Comparison of ENCODE assay signal across 17 mouse cellular contexts in the genomic region with DNA sequence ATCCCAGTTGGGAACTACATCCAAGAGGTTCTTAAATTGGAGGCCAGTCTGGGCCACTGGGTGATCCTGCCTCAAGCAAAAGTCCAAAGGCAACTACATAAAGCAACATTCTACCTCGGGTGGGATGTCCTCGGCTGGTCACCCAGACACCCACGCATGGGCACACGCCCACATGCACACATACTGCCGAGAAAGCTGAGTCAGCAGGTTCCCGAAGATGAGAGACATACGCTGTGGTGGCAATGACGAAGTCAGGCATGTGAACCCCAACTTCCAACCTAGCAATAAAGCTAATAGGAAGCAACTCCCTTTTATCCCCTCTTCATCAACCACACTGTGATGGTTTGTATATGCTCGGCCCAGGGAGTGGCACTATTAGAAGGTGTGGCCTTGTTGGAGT.
DNase-seq lines count a peak whose midpoint lies in the region; ATAC-seq and TF ChIP-seq lines count a peak whose summit lies in the region.
"Had no signal": no experiment of that assay in that cellular context is flagged by ENCODE, and none has a peak within 500 bp of the region (broad histone marks: within the 10 kb centered on the region; RNA-seq: fewer than 3 reads in every experiment).

No protein-coding gene starts in this region.

- intact Hi-C loops in gastrocnemius, adult 2 months (cut with DNase I): no loop called here
- intact Hi-C loops in heart, adult 2 months (cut with DNase I): no loop called here

- H3K36me3 ChIP-seq in heart, postnatal 0 days (replicated peaks; ENCODE audit: control insufficient read depth, insufficient read depth, low read length): no peaks in the 10 kb centered on the region
- peaks cover 2% of the 10 kb centered on the region; the same call in 1 of the 2 replicates for H3K36me3 ChIP-seq in heart, adult 2 months (ENCODE audit: control insufficient read depth, insufficient read depth, low read length)
- H3K36me3 ChIP-seq: hindbrain, embryonic 12.5 days; intestine, embryonic 15.5 days; limb, embryonic 12.5 days; neural tube, embryonic 12.5 days had no signal

- no peak overlapping the region for H3K9ac ChIP-seq in heart, postnatal 0 days (replicated peaks; ENCODE audit: low read depth, low read length)
- H3K9ac ChIP-seq in heart, adult 2 months (ENCODE audit: low read depth, low read length): no peak overlapping the region
- H3K9ac ChIP-seq: embryonic facial prominence, embryonic 13.5 days; hindbrain, embryonic 12.5 days; intestine, embryonic 15.5 days; limb, embryonic 12.5 days; neural tube, embryonic 12.5 days had no signal

- no peaks in the 10 kb centered on the region for H3K79me2 ChIP-seq in heart, adult 2 months (replicated peaks; ENCODE audit: control insufficient read depth, insufficient read depth, low read length)

- TF ChIP-seq POLR2A in heart, adult 2 months (IDR thresholded peaks at IDR 0.05; ENCODE audit: insufficient read depth, low read depth, low read length): no peak

- TF ChIP-seq CTCF in gastrocnemius, adult 2 months (IDR thresholded peaks at IDR 0.05): no peak
- TF ChIP-seq CTCF in heart, postnatal 0 days (IDR thresholded peaks at IDR 0.05; ENCODE audit: low read depth): no peak
- TF ChIP-seq CTCF in heart, adult 2 months (IDR thresholded peaks at IDR 0.05): no peak

- H3K4me3 ChIP-seq in gastrocnemius, adult 2 months: peak overlapping the region; percentile 28
- no peak overlapping the region for H3K4me3 ChIP-seq in heart, postnatal 0 days (ENCODE audit: low read depth, low read length)
- no peak overlapping the region for H3K4me3 ChIP-seq in heart, adult 2 months
- H3K4me3 ChIP-seq: embryonic facial prominence, embryonic 13.5 days; forebrain, embryonic 10.5 days; hindbrain, embryonic 12.5 days; intestine, embryonic 15.5 days; limb, embryonic 12.5 days; neural tube, embryonic 12.5 days had no signal

- H3K4me1 ChIP-seq in heart, postnatal 0 days (ENCODE audit: control insufficient read depth, insufficient read depth): peaks cover 37% of the 10 kb centered on the region
- peaks cover 21% of the 10 kb centered on the region for H3K4me1 ChIP-seq in heart, adult 2 months (ENCODE audit: control insufficient read depth, insufficient read depth, low read length)

- no peak for TF ChIP-seq EP300 in heart, postnatal 0 days (IDR thresholded peaks at IDR 0.05; ENCODE audit: low read depth)
- TF ChIP-seq EP300 in heart, adult 2 months (IDR thresholded peaks at IDR 0.05; ENCODE audit: insufficient read depth, low read depth, low read length): no peak

- H3K27me3 ChIP-seq in heart, postnatal 0 days (ENCODE audit: control insufficient read depth, insufficient read depth, low read length): no peaks in the 10 kb centered on the region
- H3K27me3 ChIP-seq in heart, adult 2 months (ENCODE audit: control insufficient read depth, insufficient read depth, low read length): no peaks in the 10 kb centered on the region
- H3K27me3 ChIP-seq: embryonic facial prominence, embryonic 13.5 days; hindbrain, embryonic 12.5 days; intestine, embryonic 15.5 days; limb, embryonic 12.5 days; neural tube, embryonic 12.5 days had no signal

- no peaks in the 10 kb centered on the region for H3K9me3 ChIP-seq in heart, postnatal 0 days (replicated peaks; ENCODE audit: control insufficient read depth, low read length)
- H3K9me3 ChIP-seq: forebrain, embryonic 10.5 days; hindbrain, embryonic 12.5 days; intestine, embryonic 15.5 days; limb, embryonic 12.5 days; neural tube, embryonic 12.5 days had no signal

- ATAC-seq in heart, postnatal 0 days (ENCODE audit: insufficient read depth, low read depth): no peak
- ATAC-seq in megakaryocyte, adult 5-6 weeks (ENCODE audit: poor library complexity, severe bottlenecking): 0 out of 2 replicates have a peak, but pooled peaks have one; percentile 33
- ATAC-seq: intestine, embryonic 15.5 days had no signal

- WGBS in heart, postnatal 0 days: 86% methylated on average over 9 of the region's 9 CpGs
- WGBS in heart, adult 2 months: 76% methylated on average over 9 of the region's 9 CpGs

- DNase-seq in gastrocnemius, adult 2 months: peak; percentile 22
- DNase-seq in gastrocnemius, postnatal 4 days (ENCODE audit: low spot score in 2 of 2): no peak
- no peak for DNase-seq in heart, postnatal 0 days (ENCODE audit: low spot score)
- DNase-seq in heart, adult 2 months: no peak
- DNase-seq in liver: peak; percentile 64
- DNase-seq in frontal cortex, postnatal 36 days (ENCODE audit: low spot score in 2 of 2): no peak
- no peak for DNase-seq in cerebellum, adult 8-10 months
- DNase-seq: adrenal gland, postnatal 25 days; cerebellum, adult 18-20 months; gastrocnemius, postnatal 25 days had no signal

- H3K4me2 ChIP-seq in heart, postnatal 0 days (ENCODE audit: low read depth, low read length): no peak overlapping the region
- H3K4me2 ChIP-seq: embryonic facial prominence, embryonic 13.5 days; hindbrain, embryonic 12.5 days; intestine, embryonic 15.5 days; limb, embryonic 12.5 days; neural tube, embryonic 12.5 days had no signal

- H3K27ac ChIP-seq in gastrocnemius, adult 2 months: peak overlapping the region; percentile 96
- H3K27ac ChIP-seq in heart, postnatal 0 days (ENCODE audit: low read depth): 0 out of 2 replicates have a peak overlapping the region, but pooled peaks have one; percentile 22
- H3K27ac ChIP-seq in heart, adult 2 months: no peak overlapping the region; the same call in 1 of the 2 replicates
- H3K27ac ChIP-seq: embryonic facial prominence, embryonic 13.5 days; forebrain, embryonic 10.5 days; hindbrain, embryonic 12.5 days; intestine, embryonic 15.5 days; limb, embryonic 12.5 days; neural tube, embryonic 12.5 days had no signal

Comparison
In these comparisons a context has a peak if more than half of its experiments do, and no peak if none do; other contexts are left out.
1. DNase-seq: peak in gastrocnemius, adult 2 months (single experiment) and liver (single experiment); none in gastrocnemius, postnatal 4 days (0 of 2), heart, postnatal 0 days (single experiment), heart, adult 2 months (0 of 2), frontal cortex, postnatal 36 days (0 of 2) and cerebellum, adult 8-10 months (single experiment).